Mouse (Mus musculus): ENCODE measurements around the gene Prl8a2. TPM values are rescaled to one million over a fixed set of nuclear protein-coding genes. Genes with fewer than 3 reads are reported as not detected.

The Prl8a2 gene
- not detected in 2 replicates for polyA plus RNA-seq (2012; rRNA removed; ENCODE audit: low replicate concordance)

DNA sequence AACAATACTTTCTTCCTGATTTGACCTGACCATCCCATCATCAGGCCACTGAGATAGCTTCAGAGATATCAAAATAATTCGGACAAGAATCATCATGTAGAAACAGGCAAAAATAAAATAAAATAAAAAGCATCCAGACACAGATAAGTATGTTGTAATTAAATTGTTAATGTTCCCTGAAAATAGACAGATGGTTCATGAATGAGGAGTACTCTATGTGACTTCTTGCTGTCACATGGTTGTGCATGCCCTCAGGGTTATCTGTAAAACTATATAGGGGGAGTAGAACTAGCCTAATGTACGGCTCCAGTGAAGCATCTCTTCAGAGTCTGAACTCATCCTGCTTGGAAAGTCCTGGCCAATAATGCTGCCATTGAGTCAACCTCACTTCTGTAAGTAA lies at the start of gene Prl8a2:
TSS of gene Prl8a2 (plus strand) at position 301 of the 400 bp plus-strand sequence.

DNA sequence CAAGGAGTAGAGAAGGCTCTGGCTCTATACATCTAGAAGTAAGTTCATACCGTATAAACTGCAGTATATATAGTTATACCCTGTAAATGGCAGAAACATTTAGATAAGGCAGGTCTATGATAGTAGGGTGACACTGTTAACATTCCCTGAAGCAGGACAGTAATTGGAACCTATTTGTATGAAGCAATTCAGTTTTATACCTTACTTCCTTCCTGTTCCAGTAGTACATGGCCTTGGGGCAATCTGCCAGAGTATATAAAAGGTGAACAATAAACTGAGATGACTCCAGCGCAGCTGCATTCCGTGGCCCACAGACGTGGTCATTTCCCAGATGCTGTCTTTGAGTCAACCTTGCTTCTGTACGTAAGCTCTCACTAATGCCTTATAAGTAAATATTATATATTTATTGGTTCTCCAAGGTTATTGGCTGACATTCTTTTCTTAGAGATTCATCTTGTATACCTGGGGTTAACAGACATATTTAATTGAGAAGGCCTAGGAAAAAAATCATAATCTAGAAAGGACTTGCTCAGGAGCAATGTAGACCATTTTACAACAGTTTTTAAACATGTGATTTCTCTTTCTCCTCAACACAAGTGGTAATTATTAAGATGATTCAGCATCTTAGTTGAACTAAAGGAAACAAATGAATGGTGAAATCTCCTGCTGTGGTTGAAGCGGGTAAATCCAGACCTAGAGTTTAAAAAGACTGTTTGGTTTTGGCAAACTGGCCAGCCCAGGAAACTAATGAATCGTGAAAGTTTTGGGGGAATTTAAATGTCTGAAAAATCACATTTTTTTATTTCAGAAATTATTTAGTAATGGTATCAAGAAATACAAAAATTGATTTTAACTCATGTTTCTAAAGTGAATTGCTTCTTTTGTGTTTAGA lies 32.9 kb upstream of the Prl8a2 start, which contains the start of gene Prl6a1:
TSS of gene Prl6a1 (plus strand) at position 294 of the 892 bp plus-strand sequence.

GRCm38 (mm10) chr13:27390746-27391145 lies 45.3 kb downstream of the Prl8a2 start, which contains the start of gene Prl2b1:
Gene Prl2b1 (minus strand): TSS chr13:27390846.

Other genes starting within 250 kb of the Prl8a2 start
- not detected in 2 replicates for gene Prl3d2, start 224.0 kb upstream of the Prl8a2 start, polyA plus RNA-seq (2012; rRNA removed; ENCODE audit: low replicate concordance)
- not detected in 2 replicates for gene Prl3d3, start 188.9 kb upstream of the Prl8a2 start, polyA plus RNA-seq (2012; rRNA removed; ENCODE audit: low replicate concordance)
- not detected in 2 replicates for gene Prl3c1, start 149.0 kb upstream of the Prl8a2 start, polyA plus RNA-seq (2012; rRNA removed; ENCODE audit: low replicate concordance)
- not detected in 2 replicates for gene Prl3b1, start 103.8 kb upstream of the Prl8a2 start, polyA plus RNA-seq (2012; rRNA removed; ENCODE audit: low replicate concordance)
- not detected in 2 replicates for gene Prl3a1, start 86.2 kb upstream of the Prl8a2 start, polyA plus RNA-seq (2012; rRNA removed; ENCODE audit: low replicate concordance)
- gene Prl6a1, start 33.0 kb upstream of the Prl8a2 start, polyA plus RNA-seq (2012; rRNA removed; ENCODE audit: low replicate concordance) = not detected in 2 replicates
- not detected in 2 replicates for gene Prl2b1, start 45.2 kb downstream of the Prl8a2 start, polyA plus RNA-seq (2012; rRNA removed; ENCODE audit: low replicate concordance)
- not detected in 2 replicates for gene Prl8a6, start 93.0 kb downstream of the Prl8a2 start, polyA plus RNA-seq (2012; rRNA removed; ENCODE audit: low replicate concordance)
- not detected in 2 replicates for gene Prl8a8, start 167.5 kb downstream of the Prl8a2 start, polyA plus RNA-seq (2012; rRNA removed; ENCODE audit: low replicate concordance)
- not detected in 2 replicates for gene Prl8a9, start 218.9 kb downstream of the Prl8a2 start, polyA plus RNA-seq (2012; rRNA removed; ENCODE audit: low replicate concordance)
- gene Prl8a1, start 236.5 kb downstream of the Prl8a2 start, polyA plus RNA-seq (2012; rRNA removed; ENCODE audit: low replicate concordance) = not detected in 2 replicates